Mouse (Mus musculus) G1E (cell line): ENCODE measurements at regions not wholly inside any gene's neighbourhood (a gene's known extent, or its start where the extent isn't known, plus 50 kb on each side); places are given as distances from the start of the nearest gene placed in this dataset.

Source experiments
- ATAC-seq: 2 replicates; pipeline ENCODE4 v1.8.0; 2016; ENCODE audit warnings: mild to moderate bottlenecking; ENCODE audit not compliant: insufficient number of reproducible peaks, poor library complexity, low FRiP score, severe bottlenecking; ENCODE audit errors: extremely low read depth
- DNase-seq: peaks from one replicate; pipeline ENCODE4 v3.0.0; 2012; ENCODE audit warnings: low spot score
- H3K27me3 ChIP-seq: 2 replicates; pipeline ENCODE4 v1.6.1; 2012; ENCODE audit warnings: mild to moderate bottlenecking, low read length, inconsistent platforms; ENCODE audit not compliant: insufficient read depth
- H3K36me3 ChIP-seq: replicated peaks from 2 replicates; pipeline ENCODE3; 2012; ENCODE audit warnings: mild to moderate bottlenecking, inconsistent platforms
- H3K4me1 ChIP-seq: 2 replicates; pipeline ENCODE4 v1.6.1; 2012; ENCODE audit warnings: low read depth, low read length, inconsistent platforms, mixed read lengths; ENCODE audit not compliant: insufficient read depth
- H3K4me3 ChIP-seq: 2 replicates; pipeline ENCODE4 v1.5.1; 2012; ENCODE audit warnings: low read depth, mild to moderate bottlenecking, inconsistent platforms, low read length, moderate library complexity, mixed read lengths
- H3K9me3 ChIP-seq: replicated peaks from 2 replicates; pipeline ENCODE4 v1.6.1; 2012; ENCODE audit warnings: inconsistent platforms
- CTCF ChIP-seq: IDR thresholded peaks from 2 replicates; pipeline ENCODE4 v1.5.1; 2012; ENCODE audit warnings: low read depth, low read length, inconsistent platforms, mixed read lengths
- GATA1 ChIP-seq: IDR thresholded peaks from 2 replicates; pipeline ENCODE4 v1.6.1; 2012; ENCODE audit warnings: borderline replicate concordance, low read length, inconsistent platforms, mixed read lengths
- GATA2 ChIP-seq: IDR thresholded peaks from 2 replicates; pipeline ENCODE4 v1.6.1; 2012; ENCODE audit warnings: low read depth, low read length, inconsistent platforms, borderline replicate concordance
- POLR2AphosphoS5 ChIP-seq: IDR thresholded peaks from 2 replicates; pipeline ENCODE4 v1.6.1; 2012; ENCODE audit warnings: low read depth, low read length, inconsistent platforms; ENCODE audit not compliant: insufficient replicate concordance
- TAL1 ChIP-seq: conservative IDR thresholded peaks from 2 replicates; pipeline ENCODE4 v1.6.1; 2012; ENCODE audit warnings: low read depth, low read length, inconsistent platforms, mixed read lengths

DNA sequence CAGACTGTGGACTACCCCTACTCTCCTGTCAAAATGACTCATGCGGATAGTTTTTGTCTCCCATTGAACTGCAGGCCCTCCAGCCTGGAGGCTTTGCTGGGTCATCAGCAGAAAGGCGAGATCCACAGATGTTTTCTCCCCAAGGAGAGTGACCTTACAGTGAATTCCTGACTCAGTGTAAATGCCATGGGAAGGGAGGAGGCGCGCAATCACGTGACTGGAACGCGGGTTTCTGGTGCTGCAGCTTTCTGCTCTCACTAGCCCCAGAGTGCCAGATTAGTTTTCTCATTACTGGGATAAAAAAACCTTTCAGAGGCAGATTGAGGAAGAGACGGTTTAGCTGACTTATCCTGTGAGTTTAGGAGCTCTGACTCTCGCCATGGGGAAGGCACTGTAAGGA is 275.4 kb downstream of the Glrx3 start:
- DNase-seq (no peak), ATAC-seq (no peak)
- no peaks in the 10 kb centered on the region for H3K4me1 ChIP-seq
- H3K36me3 ChIP-seq: no peaks in the 10 kb centered on the region
- H3K4me3 ChIP-seq: no peak overlapping the region
- H3K9me3 ChIP-seq: peaks cover 74% of the 10 kb centered on the region
- no peaks in the 10 kb centered on the region for H3K27me3 ChIP-seq
- TF ChIP-seq GATA1 (no peak), GATA2 (no peak), POLR2AphosphoS5 (no peak), CTCF (no peak), TAL1 (no peak)

DNA sequence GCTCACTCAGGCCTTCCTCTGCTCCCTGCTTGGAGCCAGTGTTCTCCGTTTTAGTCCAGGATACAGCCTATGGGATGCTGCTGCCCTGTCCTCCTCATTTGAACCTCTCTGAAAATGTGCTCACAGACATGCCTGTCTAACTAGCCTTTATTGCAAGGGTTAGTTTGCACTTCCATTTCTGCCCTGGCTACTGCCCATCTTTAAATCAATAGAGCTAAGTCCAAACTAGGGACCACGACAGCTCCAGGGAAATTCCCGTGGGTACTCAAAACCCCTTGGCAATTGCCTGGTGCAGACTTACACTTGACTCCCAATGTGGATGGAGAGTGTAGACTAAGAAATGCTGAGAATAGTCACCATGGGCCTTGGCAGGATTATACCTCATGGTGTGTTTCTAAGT is 276.4 kb downstream of the Glrx3 start:
- Histone ChIP-seq H3K4me3 (no peak overlapping the region), H3K27me3 (no peaks in the 10 kb centered on the region), H3K4me1 (no peaks in the 10 kb centered on the region), H3K36me3 (no peaks in the 10 kb centered on the region), H3K9me3 (peaks cover 68% of the 10 kb centered on the region)
- TF ChIP-seq TAL1: no peak
- TF ChIP-seq GATA2: no peak
- no peak for TF ChIP-seq POLR2AphosphoS5
- TF ChIP-seq CTCF: no peak
- no peak for TF ChIP-seq GATA1
- no peak for DNase-seq
- no peak for ATAC-seq

DNA sequence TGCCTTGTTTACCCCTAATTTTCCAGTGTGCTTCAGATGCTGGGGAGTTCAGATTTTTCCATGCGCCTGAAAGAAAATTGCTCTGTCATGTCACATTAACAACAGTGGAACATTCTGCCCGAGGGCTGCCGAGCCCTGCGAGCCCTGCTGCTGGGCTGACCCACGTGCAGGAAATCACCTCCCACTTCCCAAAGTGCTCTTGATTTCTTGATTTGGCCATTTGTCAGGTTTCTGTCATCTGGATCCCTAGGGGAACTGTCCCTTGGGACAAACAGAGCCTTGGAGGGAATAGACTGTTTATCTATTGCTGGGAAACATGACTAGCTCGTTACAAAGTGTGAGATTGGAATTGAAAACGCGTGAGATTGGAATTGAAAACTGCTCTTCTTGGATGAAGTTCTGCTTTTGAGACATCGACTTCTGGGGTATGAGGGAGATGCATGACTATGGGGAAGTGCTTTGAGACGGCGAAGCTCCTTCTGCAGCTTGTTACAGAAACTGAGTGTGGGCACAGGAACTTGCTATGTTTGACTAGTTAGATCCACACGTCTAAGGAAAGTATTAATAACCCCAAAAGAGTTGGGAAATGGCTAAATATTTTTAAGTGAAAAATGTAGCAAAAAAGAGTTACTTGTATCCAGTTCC is 277.0 kb downstream of the Glrx3 start:
- DNase-seq: no peak
- Histone ChIP-seq H3K27me3 (no peaks in the 10 kb centered on the region), H3K9me3 (peaks cover 71% of the 10 kb centered on the region), H3K4me3 (no peak overlapping the region), H3K4me1 (no peaks in the 10 kb centered on the region), H3K36me3 (no peaks in the 10 kb centered on the region)
- ATAC-seq: no peak
- TF ChIP-seq CTCF: no peak
- no peak for TF ChIP-seq TAL1
- TF ChIP-seq GATA2: no peak
- TF ChIP-seq POLR2AphosphoS5: no peak
- no peak for TF ChIP-seq GATA1

DNA sequence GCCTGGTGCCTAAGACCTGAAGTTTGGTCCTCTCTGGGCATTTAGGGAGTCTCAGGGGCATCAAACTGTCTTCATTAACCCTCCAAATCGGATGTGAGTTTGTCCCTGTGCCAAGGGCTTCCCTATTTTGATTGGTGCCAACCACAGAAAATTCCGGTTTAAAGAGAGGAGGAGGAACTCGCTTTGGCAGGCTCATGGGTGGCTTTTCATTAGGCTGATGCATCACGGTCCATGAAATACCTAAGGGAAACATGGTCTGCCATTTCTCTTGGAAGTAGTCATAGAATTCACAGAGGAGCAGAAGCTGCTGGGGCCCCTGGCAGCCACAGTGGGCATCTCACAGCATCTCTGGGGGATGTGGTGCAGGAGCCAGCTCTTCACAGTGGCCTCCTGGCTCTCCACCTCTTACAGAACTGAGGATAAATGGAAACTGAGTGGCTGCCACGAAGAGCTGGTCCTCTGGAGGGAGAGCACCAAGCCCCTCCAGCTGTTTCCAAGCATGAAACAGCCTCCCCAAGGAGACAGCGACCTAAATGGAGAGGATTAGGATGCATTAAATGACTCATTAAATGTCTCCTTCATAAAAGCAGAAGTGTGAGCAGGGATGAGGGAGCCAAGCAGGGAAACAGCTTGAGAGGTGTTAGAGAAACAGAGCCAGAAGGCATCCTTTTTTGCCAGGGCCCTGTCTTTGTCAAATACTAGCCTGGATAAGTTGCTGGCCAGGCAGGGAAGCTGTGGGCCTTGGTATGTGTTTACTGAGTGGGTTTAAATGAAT is 277.9 kb downstream of the Glrx3 start:
- DNase-seq (no peak), ATAC-seq (no peak)
- no peak for TF ChIP-seq TAL1
- no peak for TF ChIP-seq CTCF
- TF ChIP-seq POLR2AphosphoS5: no peak
- no peak for TF ChIP-seq GATA2
- TF ChIP-seq GATA1: no peak
- H3K4me1 ChIP-seq: no peaks in the 10 kb centered on the region
- H3K4me3 ChIP-seq: no peak overlapping the region
- H3K36me3 ChIP-seq: no peaks in the 10 kb centered on the region
- peaks cover 73% of the 10 kb centered on the region for H3K9me3 ChIP-seq
- no peaks in the 10 kb centered on the region for H3K27me3 ChIP-seq

DNA sequence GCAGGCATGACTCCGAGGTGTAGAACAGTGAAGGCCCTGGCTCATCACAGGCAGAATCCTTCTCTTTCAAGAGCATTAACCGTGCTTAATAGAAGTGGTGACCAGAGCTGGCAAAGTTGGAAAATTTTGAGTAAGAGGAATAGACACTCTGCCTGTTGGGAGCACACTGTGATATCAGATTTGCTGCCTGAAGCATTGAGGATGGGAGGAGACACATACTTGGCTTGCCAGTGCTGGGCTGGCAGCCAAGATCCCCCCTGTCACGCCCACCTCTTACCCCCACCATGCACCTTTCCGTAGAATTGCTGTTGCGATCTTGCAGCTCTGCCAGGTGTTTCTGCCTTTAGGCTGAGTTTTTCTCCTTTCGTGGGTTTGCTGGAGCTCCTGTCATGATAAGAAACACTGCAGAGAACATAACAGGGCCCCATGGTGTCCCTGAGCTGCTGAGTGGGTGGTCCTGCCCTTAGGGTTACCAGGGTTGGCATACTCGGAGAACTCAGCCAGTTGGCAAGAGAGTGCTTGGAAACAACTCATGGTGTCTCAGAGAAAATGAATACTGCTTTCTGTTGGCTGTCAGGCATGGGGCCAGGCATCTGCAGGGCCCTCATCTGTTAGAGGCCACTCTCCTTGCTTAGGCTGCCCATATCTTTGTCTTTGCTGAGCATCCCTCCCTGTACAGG is 286.1 kb downstream of the Glrx3 start:
- Histone ChIP-seq H3K27me3 (no peaks in the 10 kb centered on the region), H3K9me3 (peaks cover 79% of the 10 kb centered on the region), H3K4me3 (no peak overlapping the region), H3K36me3 (no peaks in the 10 kb centered on the region), H3K4me1 (no peaks in the 10 kb centered on the region)
- no peak for DNase-seq
- TF ChIP-seq POLR2AphosphoS5: no peak
- no peak for TF ChIP-seq GATA2
- TF ChIP-seq CTCF: no peak
- TF ChIP-seq GATA1: no peak
- TF ChIP-seq TAL1: no peak
- ATAC-seq: no peak

DNA sequence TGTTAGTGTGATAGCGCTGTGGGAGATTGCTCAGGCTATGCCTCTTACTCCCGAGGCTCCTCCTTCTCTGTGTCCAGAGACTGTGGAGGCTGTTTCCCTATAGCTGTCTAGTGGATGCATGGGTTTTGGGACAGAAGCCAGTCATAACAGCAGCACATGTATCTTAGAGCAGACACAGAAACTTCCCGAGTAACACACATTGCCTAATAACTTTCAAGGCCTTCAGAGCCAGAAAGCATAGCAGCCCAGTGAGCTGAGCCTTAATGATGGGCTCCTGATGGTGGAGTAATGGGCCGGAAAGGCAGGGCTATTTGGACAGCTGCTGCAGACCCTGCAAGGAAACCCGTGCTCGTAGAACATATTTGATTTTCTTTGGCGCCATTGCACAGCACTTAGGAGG is 288.6 kb downstream of the Glrx3 start:
- no peaks in the 10 kb centered on the region for H3K27me3 ChIP-seq
- no peak for DNase-seq
- H3K36me3 ChIP-seq: no peaks in the 10 kb centered on the region
- TF ChIP-seq GATA2 (no peak), POLR2AphosphoS5 (no peak), TAL1 (no peak), CTCF (no peak), GATA1 (no peak)
- H3K9me3 ChIP-seq: peaks cover 65% of the 10 kb centered on the region
- H3K4me1 ChIP-seq: no peaks in the 10 kb centered on the region
- no peak for ATAC-seq
- no peak overlapping the region for H3K4me3 ChIP-seq
